Mouse (Mus musculus) thymus, adult 18-20 months (tissue): Measurements from ENCODE around the gene Catsper3.

Experiments used
- DNase-seq, 2 experiments: peaks; one replicate each; pipeline ENCODE4 v3.0.0; 2022; ENCODE audit warnings: mixed read lengths in 2 of 2

Gene Catsper3

GRCm38 (mm10) chr13:55827679-55828140, 43.3 kb downstream of the Catsper3 start:
- DNase-seq = no peak

GRCm38 (mm10) chr13:55828141-55829017, 44.0 kb downstream of the Catsper3 start:
- DNase-seq = no peak

GRCm38 (mm10) chr13:55829018-55829655, 44.8 kb downstream of the Catsper3 start:
- no peak for DNase-seq

- DNase-seq = no peak
These were observed 45.9 kb downstream of the Catsper3 start for GRCm38 (mm10) chr13:55830081-55830832.

GRCm38 (mm10) chr13:55830833-55831721, 46.7 kb downstream of the Catsper3 start:
- no peak for DNase-seq

GRCm38 (mm10) chr13:55831722-55832160, 47.4 kb downstream of the Catsper3 start:
- DNase-seq = no peak

- DNase-seq = no peak
These were observed 48.2 kb downstream of the Catsper3 start for GRCm38 (mm10) chr13:55832602-55833001.

GRCm38 (mm10) chr13:55833921-55834320, 49.6 kb downstream of the Catsper3 start:
- DNase-seq = no peak

GRCm38 (mm10) chr13:55834667-55835066, 50.3 kb downstream of the Catsper3 start:
- DNase-seq = no peak

- DNase-seq = no peak
These were observed 51.3 kb downstream of the Catsper3 start for GRCm38 (mm10) chr13:55835548-55836097.

GRCm38 (mm10) chr13:55836142-55836625, 51.8 kb downstream of the Catsper3 start, which contains the start of gene Pitx1:
Gene Pitx1, minus strand, starts transcription at chr13:55836192.
- no peak for DNase-seq

GRCm38 (mm10) chr13:55836786-55837780, 52.7 kb downstream of the Catsper3 start:
- no peak for DNase-seq

- DNase-seq = no peak
These were observed 55.9 kb downstream of the Catsper3 start for GRCm38 (mm10) chr13:55840223-55840622.

- DNase-seq = no peak
These were observed 59.3 kb downstream of the Catsper3 start for GRCm38 (mm10) chr13:55843700-55844099.

GRCm38 (mm10) chr13:55847805-55848204, 63.4 kb downstream of the Catsper3 start:
- DNase-seq = no peak

GRCm38 (mm10) chr13:55848604-55849190, 64.3 kb downstream of the Catsper3 start:
- DNase-seq = no peak

GRCm38 (mm10) chr13:55850726-55851125, 66.4 kb downstream of the Catsper3 start:
- DNase-seq = no peak

- no peak for DNase-seq
These were observed 67.8 kb downstream of the Catsper3 start for GRCm38 (mm10) chr13:55852205-55852604.

GRCm38 (mm10) chr13:55855793-55856192, 71.4 kb downstream of the Catsper3 start:
- DNase-seq = no peak

GRCm38 (mm10) chr13:55858463-55858862, 74.1 kb downstream of the Catsper3 start:
- DNase-seq = no peak
